Mouse (Mus musculus) megakaryocyte, embryonic 14.5 days (primary cell): ENCODE results near the gene 1190005I06Rik.

Experiments used
- FLI1 ChIP-seq: IDR thresholded peaks from 2 replicates; pipeline ENCODE4 v1.6.1; 2012; ENCODE audit warnings: low read length, inconsistent platforms, mixed read lengths
- GATA1 ChIP-seq: IDR thresholded peaks from 3 replicates; pipeline ENCODE4 v1.6.1; 2012; ENCODE audit warnings: mixed read lengths, low read length, inconsistent platforms, borderline replicate concordance

- TF ChIP-seq GATA1, result no peak
- no peak for TF ChIP-seq FLI1
Measured at GRCm38 (mm10) chr8:120602672-120603071, 44.8 kb downstream of the 1190005I06Rik start.
